Mouse (Mus musculus): ENCODE results near the gene Nos2.

DNA sequence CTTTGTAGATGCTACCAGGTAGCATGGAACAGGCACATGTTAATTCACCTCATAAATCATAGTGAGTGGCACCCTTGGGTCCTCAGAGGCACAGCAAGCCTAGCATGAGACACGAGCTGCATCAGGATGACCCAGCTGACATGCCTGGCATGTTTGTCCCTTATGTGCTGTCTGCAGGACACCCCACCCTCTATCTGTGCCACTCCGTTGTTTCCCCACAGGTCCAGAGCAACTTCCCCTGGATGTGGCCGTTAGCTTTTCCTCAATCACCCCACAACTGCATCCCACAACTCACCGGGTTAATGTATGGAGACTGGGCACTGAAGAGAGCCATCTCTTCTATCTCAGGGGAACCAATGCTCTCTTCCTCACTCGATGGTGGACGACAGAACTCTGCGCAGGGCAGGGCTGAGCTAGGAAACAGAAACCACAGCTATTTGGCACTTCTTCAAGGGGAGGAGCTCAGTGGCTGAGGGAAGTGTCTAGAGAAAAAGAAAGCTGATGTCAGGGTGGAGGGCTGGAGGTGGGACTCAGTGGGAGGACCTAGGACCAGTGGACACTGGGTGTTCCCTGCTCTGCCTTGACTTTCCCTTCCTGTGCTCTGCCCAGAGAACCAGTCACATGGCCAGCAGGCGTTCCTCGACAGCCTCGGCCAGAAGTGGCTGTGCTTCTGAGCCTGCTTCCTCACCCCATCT lies 64.0 kb downstream of the Nos2 start, which contains the start of gene Lgals9:
- TF ChIP-seq CTCF (IDR thresholded peaks at IDR 0.05; ENCODE audit: low read depth, low read length): no peak
- peak; percentile 92; the same call in 1 of the 2 replicates for TF ChIP-seq POLR2A (IDR thresholded peaks at IDR 0.05; ENCODE audit: extremely low read depth, insufficient read depth, low read length)

All from liver, adult 2 months (tissue).